Mouse (Mus musculus): ENCODE measurements around the gene Vav1.
A peak's percentile ranks its signal among the peaks of the same experiment; 100 is the strongest.

The Vav1 gene

DNA sequence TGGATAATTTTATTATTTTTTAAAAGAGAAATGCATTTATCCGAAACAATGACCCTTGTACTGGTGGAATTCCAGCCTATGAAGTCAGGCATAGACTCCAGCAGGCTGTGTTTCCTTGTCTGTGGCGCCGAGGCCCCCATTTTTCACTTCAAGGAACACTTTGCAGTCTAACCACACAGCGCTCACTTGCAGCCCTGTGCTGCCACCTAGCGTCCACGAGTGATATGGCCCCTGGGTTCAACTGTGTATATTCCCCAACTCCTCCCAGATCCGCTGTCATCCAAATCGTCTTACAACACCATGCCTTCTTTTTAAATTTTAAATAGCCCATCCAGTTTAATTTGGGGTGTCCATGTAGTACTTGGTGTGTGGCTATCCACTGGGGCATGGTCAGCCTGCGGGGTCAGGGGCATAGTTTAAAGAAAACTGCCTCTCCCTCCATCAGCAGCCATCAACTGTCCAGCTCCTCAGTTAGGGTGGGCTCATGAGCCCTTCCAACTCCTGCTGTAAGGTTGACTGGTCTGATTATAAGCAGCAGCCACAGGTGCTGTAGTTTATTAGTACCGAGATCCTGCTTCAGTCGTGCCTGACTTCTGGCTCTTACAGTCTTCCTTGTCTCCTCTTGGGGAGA lies 56.9 kb downstream of the Vav1 start:
- ATAC-seq (ENCODE audit: low TSS enrichment): peak; percentile 95

- no peak for ATAC-seq (ENCODE audit: low TSS enrichment)
Measured at GRCm38 (mm10) chr17:57337996-57338395, 59.1 kb downstream of the Vav1 start.

DNA sequence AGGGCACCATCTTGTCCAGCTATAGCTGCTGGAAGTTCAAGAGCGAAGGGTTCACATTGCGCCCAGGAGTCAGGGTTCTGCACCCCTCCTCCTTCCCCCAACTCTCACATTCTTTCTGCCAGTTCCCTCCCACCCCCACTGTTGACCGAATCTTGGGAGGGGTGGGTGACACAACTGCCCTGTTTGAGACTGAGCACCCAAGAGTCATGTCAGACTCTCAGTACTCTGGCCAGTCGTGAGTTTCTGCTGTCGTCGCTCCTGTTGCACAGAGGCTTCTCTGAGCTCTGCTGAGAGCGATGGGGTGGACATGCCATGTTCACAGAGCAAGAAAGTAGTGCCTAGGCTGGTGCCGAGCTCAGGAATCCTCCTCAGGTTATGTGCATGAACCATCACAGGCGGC lies 60.4 kb downstream of the Vav1 start:
- no peak for ATAC-seq (ENCODE audit: low TSS enrichment)

- no peak for ATAC-seq (ENCODE audit: low TSS enrichment)
Measured at GRCm38 (mm10) chr17:57341568-57341967, 62.7 kb downstream of the Vav1 start.

- no peak for ATAC-seq (ENCODE audit: low TSS enrichment)
Measured at GRCm38 (mm10) chr17:57344029-57344707, 65.3 kb downstream of the Vav1 start.

- ATAC-seq (ENCODE audit: low TSS enrichment): no peak; the same call in 1 of the 2 replicates
Measured at GRCm38 (mm10) chr17:57347017-57347416, 68.1 kb downstream of the Vav1 start.

GRCm38 (mm10) chr17:57347781-57348180 lies 68.9 kb downstream of the Vav1 start:
- ATAC-seq (ENCODE audit: low TSS enrichment): no peak

- ATAC-seq (ENCODE audit: low TSS enrichment): no peak
Measured at GRCm38 (mm10) chr17:57349067-57349466, 70.2 kb downstream of the Vav1 start.

DNA sequence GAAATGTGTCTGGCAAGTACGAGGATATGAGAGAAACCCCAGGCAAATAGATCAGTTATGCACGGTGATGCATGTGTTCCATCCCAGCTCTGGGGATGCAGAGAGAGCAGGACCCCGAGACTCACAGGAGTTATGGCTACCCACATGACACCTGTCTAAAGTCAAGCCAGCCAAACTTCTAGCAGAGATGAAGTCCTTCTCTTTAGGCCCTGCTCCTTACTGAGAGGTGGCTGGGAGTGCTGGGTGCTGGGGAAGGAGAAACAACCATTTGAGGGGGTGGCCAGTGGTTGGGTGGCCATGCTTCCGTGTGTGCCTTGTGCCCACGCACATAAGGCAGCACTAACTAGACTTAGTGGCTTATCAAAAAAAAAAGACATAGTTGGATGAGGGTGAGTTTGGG lies 71.3 kb downstream of the Vav1 start:
- ATAC-seq (ENCODE audit: low TSS enrichment): no peak

GRCm38 (mm10) chr17:57351107-57351506 lies 72.2 kb downstream of the Vav1 start:
- ATAC-seq (ENCODE audit: low TSS enrichment): no peak

DNA sequence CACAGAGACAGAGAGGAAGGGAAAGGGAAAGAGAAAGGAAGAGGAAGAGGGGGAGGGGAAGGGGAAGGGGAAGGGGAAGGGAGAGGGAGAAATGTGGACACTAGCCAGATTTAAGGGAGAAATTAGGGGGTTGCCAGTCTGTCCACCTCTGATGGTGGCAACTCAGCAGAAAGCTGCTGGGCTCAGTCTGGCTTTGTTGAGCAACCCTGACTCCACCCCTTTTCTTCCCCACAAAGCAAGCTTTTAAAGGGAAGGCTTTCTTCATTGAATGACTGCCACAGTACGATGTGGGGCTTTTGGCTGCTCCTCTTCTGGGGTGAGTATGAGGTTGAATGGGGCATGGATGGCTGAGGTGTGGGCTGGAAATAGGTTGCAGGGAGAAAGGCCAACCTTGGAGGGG lies 79.5 kb downstream of the Vav1 start, which contains the start of gene Adgre1:
TSS of gene Adgre1 (plus strand) at position 251 of the 400 bp plus-strand sequence.
- ATAC-seq (ENCODE audit: low TSS enrichment): no peak

GRCm38 (mm10) chr17:57359485-57360241 lies 80.8 kb downstream of the Vav1 start:
- peak; percentile 57; the same call in 1 of the 2 replicates for ATAC-seq (ENCODE audit: low TSS enrichment)

Measured in frontal cortex, adult (tissue).